Comparison of ENCODE assay signal across 36 mouse cellular contexts in the genomic region with DNA sequence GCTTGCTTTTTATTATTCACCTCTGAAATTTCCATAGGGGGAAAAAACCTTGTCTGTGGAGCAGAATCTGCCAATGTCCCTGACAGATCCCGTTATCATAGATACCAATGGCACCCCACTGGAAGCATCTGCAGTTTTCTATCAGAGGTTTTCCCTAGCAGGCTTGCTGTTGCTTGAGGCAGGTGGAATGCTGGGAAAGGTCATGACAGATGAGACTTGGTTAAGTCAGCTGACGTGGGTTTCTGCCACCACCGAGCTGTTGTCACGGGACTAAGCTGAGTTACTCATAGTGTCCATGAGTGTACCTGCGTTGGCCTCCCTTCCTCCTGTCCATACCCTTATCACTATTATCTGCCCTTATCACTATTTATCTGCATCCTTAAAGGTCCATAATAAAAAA. TPM values are rescaled to one million over a fixed set of nuclear protein-coding genes. Genes with fewer than 3 reads are reported as not detected.
DNase-seq lines count a peak whose midpoint lies in the region; TF ChIP-seq lines count a peak whose summit lies in the region.
"Had no signal": no experiment of that assay in that cellular context is flagged by ENCODE, and none has a peak within 500 bp of the region (broad histone marks: within the 10 kb centered on the region; RNA-seq: fewer than 3 reads in every experiment).

No protein-coding gene starts in this region.

- TF ChIP-seq POLR2A in CH12.LX (IDR thresholded peaks at IDR 0.05; ENCODE audit: low read depth, low read length) = no peak
- TF ChIP-seq POLR2A in small intestine, adult 2 months (IDR thresholded peaks at IDR 0.05; ENCODE audit: low read depth, low read length) = no peak

- H3K4me3 ChIP-seq in CH12.LX (replicated peaks in 1 of 3; ENCODE audit: low read depth in 2 of 3, low read length in 2 of 3, poor library complexity in 1 of 3) = peak overlapping the region in 1 of 3 experiments; percentile 11
- no peak overlapping the region for H3K4me3 ChIP-seq in small intestine, adult 2 months (ENCODE audit: low read depth, low read length)
- H3K4me3 ChIP-seq: erythroblast, embryonic 14.5 days; heart, embryonic 13.5 days; kidney, embryonic 15.5 days; layer of hippocampus, adult 2 months; midbrain, embryonic 15.5 days; neural tube, embryonic 15.5 days; stomach, embryonic 15.5 days had no signal

- H3K27me3 ChIP-seq in CH12.LX (replicated peaks) = no peaks in the 10 kb centered on the region
- no peaks in the 10 kb centered on the region for H3K27me3 ChIP-seq in small intestine, adult 2 months (ENCODE audit: control insufficient read depth, insufficient read depth, low read length)
- H3K27me3 ChIP-seq: heart, embryonic 13.5 days; kidney, embryonic 15.5 days; midbrain, embryonic 15.5 days; neural tube, embryonic 15.5 days; Patski; stomach, embryonic 15.5 days had no signal

- H3K27ac ChIP-seq in CH12.LX (ENCODE audit: insufficient read depth, low read depth) = peak overlapping the region; percentile 88
- peak overlapping the region; percentile 91 for H3K27ac ChIP-seq in small intestine, adult 2 months (ENCODE audit: insufficient read depth, low read depth, low read length)
- H3K27ac ChIP-seq: heart, embryonic 13.5 days; kidney, embryonic 15.5 days; layer of hippocampus, adult 2 months; liver, embryonic 14.5 days; macrophage; midbrain, embryonic 15.5 days; neural tube, embryonic 15.5 days; stomach, embryonic 15.5 days had no signal

- DNase-seq in cerebellum, postnatal 10 days = peak; percentile 22 to 40
- DNase-seq in cerebellum, adult 8-10 months = no peak
- DNase-seq in CH12.LX (ENCODE audit: extremely low read depth) (peak; percentile 59), R1 (ENCODE audit: low read depth, low spot score) (peak; percentile 35)
- no peak for DNase-seq in adrenal gland, adult 18-20 months (ENCODE audit: low spot score in 2 of 2)
- no peak for DNase-seq in left cerebral cortex, adult 18-20 months (ENCODE audit: low spot score in 2 of 2)
- DNase-seq: adrenal gland, postnatal 10 days; cerebellum, adult 9-10 months; heart, postnatal 10 days; kidney, adult 11 months; kidney, postnatal 25 days; liver; lung, adult 2 months; lung, postnatal 10 days; retina, postnatal 1 day; right cerebral cortex, postnatal 14 days had no signal

- no peak for TF ChIP-seq EP300 in CH12.LX (IDR thresholded peaks at IDR 0.05; ENCODE audit: low read length)

- no peak for TF ChIP-seq RAD21 in CH12.LX (IDR thresholded peaks at IDR 0.05; ENCODE audit: low read depth, low read length)

- no peak for TF ChIP-seq CTCF in CH12.LX (conservative IDR thresholded peaks at IDR 0.05 in 1 of 2, IDR thresholded peaks at IDR 0.05 in 1 of 2; ENCODE audit: low read depth in 2 of 2, low read length in 2 of 2)
- TF ChIP-seq CTCF in small intestine, adult 2 months (IDR thresholded peaks at IDR 0.05; ENCODE audit: extremely low read depth, insufficient read length, insufficient replicate concordance, low read depth, low read length) = no peak

- dilution Hi-C loops in CH12.LX (cut with MboI; ENCODE audit: extremely low pct_ligation_motif_present, extremely low pct_unique_long_range_greater_than_20kb, low sequenced_read_pairs) = no loop called here

- H3K9me3 ChIP-seq in CH12.LX (replicated peaks; ENCODE audit: low read length) = no peaks in the 10 kb centered on the region
- H3K9me3 ChIP-seq: heart, embryonic 13.5 days; kidney, embryonic 15.5 days; midbrain, embryonic 15.5 days; neural tube, embryonic 15.5 days; stomach, embryonic 15.5 days had no signal

- H3K4me2 ChIP-seq in CH12.LX (ENCODE audit: insufficient read depth, low read depth, poor library complexity, severe bottlenecking) = peak overlapping the region; percentile 79
- H3K4me2 ChIP-seq: heart, embryonic 13.5 days; kidney, embryonic 15.5 days; midbrain, embryonic 15.5 days; neural tube, embryonic 15.5 days; stomach, embryonic 15.5 days had no signal

- peaks cover 12 to 61% of the 10 kb centered on the region in 2 experiments for H3K4me1 ChIP-seq in CH12.LX (ENCODE audit: control insufficient read depth in 1 of 2, insufficient read depth in 2 of 2)
- H3K4me1 ChIP-seq in small intestine, adult 2 months (ENCODE audit: control insufficient read depth, insufficient read depth, insufficient read length, low read length) = peaks cover 19% of the 10 kb centered on the region; the same call in 1 of the 2 replicates
- H3K4me1 ChIP-seq: stomach, embryonic 15.5 days had no signal

- peaks cover 18% of the 10 kb centered on the region for H3K79me2 ChIP-seq in CH12.LX (replicated peaks; ENCODE audit: control insufficient read depth, extremely low read depth, insufficient read depth, poor library complexity, severe bottlenecking)

- peaks cover 0 to 15% of the 10 kb centered on the region in 2 experiments for H3K36me3 ChIP-seq in CH12.LX (replicated peaks in 1 of 2; ENCODE audit: control insufficient read depth in 1 of 2, insufficient read depth in 1 of 2, low read length in 1 of 2)
- no peaks in the 10 kb centered on the region for H3K36me3 ChIP-seq in small intestine, adult 2 months (ENCODE audit: control insufficient read depth, insufficient read depth, low read length)
- H3K36me3 ChIP-seq: heart, embryonic 13.5 days; kidney, embryonic 15.5 days; midbrain, embryonic 15.5 days; neural tube, embryonic 15.5 days; stomach, embryonic 15.5 days had no signal

- H3K9ac ChIP-seq in CH12.LX (ENCODE audit: insufficient read depth, low read depth) = peak overlapping the region; percentile 7; the same call in 1 of the 2 replicates
- H3K9ac ChIP-seq: heart, embryonic 13.5 days; kidney, embryonic 15.5 days; liver, embryonic 14.5 days; midbrain, embryonic 15.5 days; neural tube, embryonic 15.5 days; stomach, embryonic 15.5 days had no signal

- 71% methylated on average over 5 of the region's 5 CpGs for WGBS in small intestine, adult 2 months

- in situ Hi-C loops in CH12.LX (cut with MboI; ENCODE audit: low pct_ligation_motif_present, low pct_unique_long_range_greater_than_20kb, low sequenced_read_pairs) = loop anchor here (10.0 to 25.0 kb wide), 2 partner anchors 139 to 692 kb away; partner anchors contain the start of gene Cd28

TF ChIP-seq in CH12.LX, 34 proteins besides CTCF, POLR2A, EP300 and RAD21:
- TF ChIP-seq CHD1 (IDR thresholded peaks at IDR 0.05; ENCODE audit: low read depth, low read length) (no peak), CHD2 (IDR thresholded peaks at IDR 0.05; ENCODE audit: low read length) (no peak), USF2 (conservative IDR thresholded peaks at IDR 0.05; ENCODE audit: low read depth, low read length) (no peak), BHLHE40 (IDR thresholded peaks at IDR 0.05; ENCODE audit: low read depth, low read length) (peak; percentile 95), MEF2A (IDR thresholded peaks at IDR 0.05; ENCODE audit: borderline replicate concordance, low read depth, low read length) (peak; percentile 16; the same call in 1 of the 2 replicates), JUN (IDR thresholded peaks at IDR 0.05; ENCODE audit: insufficient read depth, low read depth, low read length) (no peak), HCFC1 (IDR thresholded peaks at IDR 0.05; ENCODE audit: low read depth, low read length) (no peak), SMC3 (IDR thresholded peaks at IDR 0.05; ENCODE audit: low read depth, low read length) (no peak), ZC3H11A (IDR thresholded peaks at IDR 0.05; ENCODE audit: low read depth, low read length) (no peak), TCF12 (IDR thresholded peaks at IDR 0.05; ENCODE audit: low read depth, low read length) (no peak; the same call in 1 of the 2 replicates), GABPA (IDR thresholded peaks at IDR 0.05; ENCODE audit: insufficient replicate concordance, low read depth, low read length) (no peak), JUND (conservative IDR thresholded peaks at IDR 0.05; ENCODE audit: low read depth, low read length) (no peak), ETS1 (conservative IDR thresholded peaks at IDR 0.05; ENCODE audit: low read depth, low read length) (peak; percentile 78), KAT2A (IDR thresholded peaks at IDR 0.05; ENCODE audit: insufficient replicate concordance, low read length) (no peak), IRF4 (IDR thresholded peaks at IDR 0.05; ENCODE audit: low read depth, low read length) (no peak; the same call in 1 of the 2 replicates), USF1 (IDR thresholded peaks at IDR 0.05; ENCODE audit: low read depth, low read length) (peak; percentile 28; the same call in 1 of the 2 replicates), E2F4 (IDR thresholded peaks at IDR 0.05; ENCODE audit: insufficient replicate concordance, low read depth, low read length) (no peak)
TF ChIP-seq in CH12.LX: peak in this region for 4.

RNA-seq across cellular contexts. Expression of gene Ctla4, which starts 32.8 kb away (rescaled TPM):
- total RNA-seq in CH12.LX (2012; rRNA removed) (27.4 and 54.7 TPM in 2 replicates), CH12.LX (2014; rRNA removed) (49.8 and 53.7 TPM in 2 replicates)
- polyA plus RNA-seq in CH12.LX (2012; ENCODE audit: insufficient read length, low read depth) = 11.6 and 13.1 TPM in 2 replicates
- polyA plus RNA-seq in small intestine, adult 2 months (2012; rRNA removed) = 0.30 and 0.77 TPM in 2 replicates
- total RNA-seq in adrenal gland, adult 18-20 months (2021) = not detected
- not detected for total RNA-seq in left cerebral cortex, adult 18-20 months (2021)
- total RNA-seq: gastrocnemius, adult 8-10 months; gastrocnemius, postnatal 4 days; layer of hippocampus, adult 2 months; layer of hippocampus, postnatal 14 days; MEL had no signal
- polyA plus RNA-seq: C2C12; embryonic facial prominence, embryonic 14.5 days; erythroblast, embryonic 14.5 days; forebrain, embryonic 11.5 days; forebrain, embryonic 16.5 days; hindbrain, embryonic 11.5 days; kidney, embryonic 15.5 days; liver, embryonic 14.5 days; macrophage; midbrain, embryonic 15.5 days; neural tube, embryonic 15.5 days; Patski; stomach, embryonic 15.5 days had no signal

Comparison
In these comparisons a context has a peak if more than half of its experiments do, and no peak if none do; other contexts are left out.
1. DNase-seq: peak in cerebellum, postnatal 10 days (2 of 2), CH12.LX (single experiment) and R1 (single experiment); none in cerebellum, adult 8-10 months (single experiment), adrenal gland, adult 18-20 months (0 of 2) and left cerebral cortex, adult 18-20 months (0 of 2).
2. RNA of gene Ctla4, which starts 32.8 kb away (total RNA-seq): 27.4 to 54.7 TPM in CH12.LX; not detected in left cerebral cortex, adult 18-20 months and not detected in adrenal gland, adult 18-20 months; every median in the first group is over 10 times any median in the second.